Comparison of ENCODE assay signal across 8 mouse cellular contexts in genomic region chr6:30304399-30304917, GRCm38 (mm10). TPM values are rescaled to one million over a fixed set of nuclear protein-coding genes. Genes with fewer than 3 reads are reported as not detected.
DNase-seq lines count a peak whose midpoint lies in the region; ATAC-seq lines count a peak whose summit lies in the region.

Ube2h (minus strand) TSS chr6:30304539.

- H3K36me3 ChIP-seq in forebrain, embryonic 11.5 days (ENCODE audit: control insufficient read depth, insufficient read depth, low read length): no peaks in the 10 kb centered on the region
- no peaks in the 10 kb centered on the region for H3K36me3 ChIP-seq in heart, embryonic 16.5 days (ENCODE audit: control insufficient read depth, insufficient read depth)
- H3K36me3 ChIP-seq in liver, embryonic 15.5 days (replicated peaks): 0 out of 2 replicates have a peak, but pooled peaks cover 4% of the 10 kb centered on the region
- H3K36me3 ChIP-seq in neural tube, embryonic 12.5 days: no peaks in the 10 kb centered on the region

- peak within 1 kb of the TSS; percentile 79; the same call in 1 of the 2 replicates for H3K27ac ChIP-seq in forebrain, embryonic 11.5 days (ENCODE audit: low read depth, low read length)
- H3K27ac ChIP-seq in heart, embryonic 16.5 days (ENCODE audit: low read length): peak within 1 kb of the TSS; percentile 95
- peak within 1 kb of the TSS; percentile 97 for H3K27ac ChIP-seq in liver, embryonic 15.5 days (replicated peaks)
- H3K27ac ChIP-seq in neural tube, embryonic 12.5 days: peak within 1 kb of the TSS; percentile 82

- peak within 1 kb of the TSS; percentile 71 for H3K4me3 ChIP-seq in forebrain, embryonic 11.5 days (ENCODE audit: low read depth, low read length)
- peak within 1 kb of the TSS; percentile 56 for H3K4me3 ChIP-seq in heart, embryonic 16.5 days (ENCODE audit: low read length)
- H3K4me3 ChIP-seq in liver, embryonic 15.5 days (replicated peaks): peak within 1 kb of the TSS; percentile 71
- H3K4me3 ChIP-seq in neural tube, embryonic 12.5 days: peak within 1 kb of the TSS; percentile 84

- peak; percentile 96 for ATAC-seq in forebrain, embryonic 11.5 days (replicated peaks; ENCODE audit: low FRiP score)
- peak; percentile 93 for ATAC-seq in heart, embryonic 16.5 days (replicated peaks; ENCODE audit: extremely low read depth, insufficient read depth, low FRiP score)
- peak; percentile 72 for ATAC-seq in liver, embryonic 15.5 days (ENCODE audit: insufficient read depth)
- peak; percentile 97 for ATAC-seq in neural tube, embryonic 12.5 days (ENCODE audit: low FRiP score, low read depth)

- H3K9ac ChIP-seq in forebrain, embryonic 11.5 days (ENCODE audit: low read length): peak within 1 kb of the TSS; percentile 80
- H3K9ac ChIP-seq in heart, embryonic 16.5 days (ENCODE audit: low read length): peak within 1 kb of the TSS; percentile 72
- H3K9ac ChIP-seq in liver, embryonic 15.5 days: peak within 1 kb of the TSS; percentile 86
- peak within 1 kb of the TSS; percentile 95 for H3K9ac ChIP-seq in neural tube, embryonic 12.5 days

- no peaks in the 10 kb centered on the region for H3K27me3 ChIP-seq in forebrain, embryonic 11.5 days (ENCODE audit: control insufficient read depth, insufficient read depth, low read length)
- no peaks in the 10 kb centered on the region for H3K27me3 ChIP-seq in heart, embryonic 16.5 days (ENCODE audit: control insufficient read depth, insufficient read depth, low read length)
- H3K27me3 ChIP-seq in liver, embryonic 15.5 days: no peaks in the 10 kb centered on the region
- no peaks in the 10 kb centered on the region for H3K27me3 ChIP-seq in neural tube, embryonic 12.5 days (replicated peaks)

- under 1% methylated on average over 33 of the region's 33 CpGs for WGBS in forebrain, embryonic 11.5 days
- 3% methylated on average over 29 of the region's 33 CpGs for WGBS in heart, embryonic 16.5 days
- WGBS in liver, embryonic 15.5 days (ENCODE audit: insufficient replicate concordance): 1% methylated on average over 33 of the region's 33 CpGs
- 1% methylated on average over 30 of the region's 33 CpGs for WGBS in neural tube, embryonic 12.5 days

- peak; percentile 99 to 100 for DNase-seq in CD8-positive naive resting alpha-beta T cell, adult 2 months (ENCODE audit: low read depth in 2 of 2, low spot score in 2 of 2)
- peak; percentile 97 for DNase-seq in c-Kit-positive CD71-negative TER-119-negative erythroid progenitor cells, embryonic 14.5 days (ENCODE audit: low read depth)
- peak; percentile 100 for DNase-seq in forebrain, embryonic 11.5 days (ENCODE audit: low spot score)
- peak; percentile 98 to 99 for DNase-seq in kidney, postnatal 36 days
- DNase-seq in telencephalon, adult 2 months (ENCODE audit: low read depth, low spot score): peak; percentile 89

- H3K4me2 ChIP-seq in forebrain, embryonic 11.5 days (ENCODE audit: low read depth, low read length, severe bottlenecking): peak within 1 kb of the TSS; percentile 61
- peak within 1 kb of the TSS; percentile 82 for H3K4me2 ChIP-seq in heart, embryonic 16.5 days (ENCODE audit: low read depth, low read length)
- peak within 1 kb of the TSS; percentile 75 for H3K4me2 ChIP-seq in liver, embryonic 15.5 days
- peak within 1 kb of the TSS; percentile 71 for H3K4me2 ChIP-seq in neural tube, embryonic 12.5 days (replicated peaks)

- H3K4me1 ChIP-seq in forebrain, embryonic 11.5 days (replicated peaks; ENCODE audit: control insufficient read depth, insufficient read depth, low read length): peaks cover 13% of the 10 kb centered on the region
- peaks cover 33% of the 10 kb centered on the region for H3K4me1 ChIP-seq in heart, embryonic 16.5 days (ENCODE audit: control insufficient read depth, insufficient read depth, low read length)
- H3K4me1 ChIP-seq in liver, embryonic 15.5 days (replicated peaks): peaks cover 88% of the 10 kb centered on the region
- H3K4me1 ChIP-seq in neural tube, embryonic 12.5 days: peaks cover 26% of the 10 kb centered on the region

- H3K9me3 ChIP-seq in forebrain, embryonic 11.5 days (ENCODE audit: control insufficient read depth, low read length): no peaks in the 10 kb centered on the region
- H3K9me3 ChIP-seq in heart, embryonic 16.5 days (replicated peaks; ENCODE audit: control insufficient read depth, low read length): no peaks in the 10 kb centered on the region
- no peaks in the 10 kb centered on the region for H3K9me3 ChIP-seq in liver, embryonic 15.5 days (replicated peaks)
- no peaks in the 10 kb centered on the region for H3K9me3 ChIP-seq in neural tube, embryonic 12.5 days

RNA-seq across cellular contexts. Expression of gene Ube2h, which starts in this region (rescaled TPM):
- 50.1 and 51.8 TPM in 2 replicates for polyA plus RNA-seq in forebrain, embryonic 11.5 days (2014; fragmentation: Nextera tagmentation; extraction: Ambion mirVana)
- polyA plus RNA-seq in heart, embryonic 16.5 days (2015; fragmentation: Nextera tagmentation; extraction: Ambion mirVana): 43.3 and 45.9 TPM in 2 replicates
- 33.8 and 34.7 TPM in 2 replicates for polyA plus RNA-seq in liver, embryonic 15.5 days (2015; fragmentation: Nextera tagmentation; extraction: Ambion mirVana)
- polyA plus RNA-seq in neural tube, embryonic 12.5 days (2016; fragmentation: Nextera tagmentation; extraction: Ambion mirVana): 64.7 and 69.9 TPM in 2 replicates

Comparison
In these comparisons a context has a peak if more than half of its experiments do, and no peak if none do; other contexts are left out.
1. Peak in every context shown above with its lines: DNase-seq, ATAC-seq, H3K4me3 ChIP-seq and H3K27ac ChIP-seq.